Mouse (Mus musculus): ENCODE data around the gene Pemt.

DNA sequence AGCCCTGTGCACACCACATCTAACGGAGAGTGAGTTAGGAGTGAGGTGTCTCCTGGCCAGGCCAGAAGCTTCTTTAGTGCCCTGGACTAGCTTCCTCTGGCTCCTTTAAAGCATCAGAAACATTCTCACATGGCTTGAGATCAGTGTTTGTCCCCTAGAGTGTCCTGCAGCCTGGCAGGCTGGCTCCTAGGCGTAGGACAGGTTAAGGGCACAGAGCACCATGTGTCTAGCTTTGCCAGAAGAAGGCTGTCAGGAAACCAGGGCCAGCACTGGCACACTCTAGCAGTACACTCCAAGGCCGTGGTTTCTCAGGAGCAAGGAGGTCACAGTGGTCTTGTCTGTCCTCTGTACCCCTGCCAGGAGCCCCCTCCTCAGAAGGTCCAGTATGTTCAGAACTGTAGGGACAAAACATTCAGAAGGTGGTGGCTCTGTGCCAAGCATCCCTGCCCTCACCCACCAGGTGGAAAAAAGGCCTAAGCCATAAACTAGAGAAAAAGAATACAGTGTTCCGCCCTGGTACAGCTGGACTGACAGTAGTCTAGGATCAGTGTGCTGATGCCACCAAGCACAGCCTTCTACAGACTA is 15.4 kb downstream of the Pemt start:
- TF ChIP-seq CTCF (IDR thresholded peaks at IDR 0.05; ENCODE audit: control insufficient read depth, insufficient read depth, low read length) = no peak
- TF ChIP-seq POLR2A (IDR thresholded peaks at IDR 0.05; ENCODE audit: borderline replicate concordance, control insufficient read depth, low read depth, low read length) = no peak

All from bone marrow, adult 2 months (tissue).